Mouse (Mus musculus) liver, postnatal 0 days (tissue): ENCODE results near the gene Ilkap. TPM values are rescaled to one million over a fixed set of nuclear protein-coding genes. Genes with fewer than 3 reads are reported as not detected.

Experiments used
- ATAC-seq: fragments of 200-750 bp; cut with Nextera tagmentation; 2 replicates; pipeline ENCODE4 v1.8.0; 2017; ENCODE audit warnings: mild to moderate bottlenecking, moderate library complexity
- DNase-seq: peaks from one replicate; pipeline ENCODE4 v3.0.0-alpha.2; 2016
- H3K27ac ChIP-seq: fragments of 300-500 bp; sonication (generic); 2 replicates; pipeline ENCODE4 v1.5.1; 2014; ENCODE audit warnings: antibody characterized with exemption, moderate library complexity, mild to moderate bottlenecking, low read depth
- H3K27me3 ChIP-seq: fragments of 300-500 bp; sonication (generic); 2 replicates; pipeline ENCODE4 v1.6.1; 2014; ENCODE audit warnings: low read length, control low read depth, mixed read lengths; ENCODE audit not compliant: insufficient read depth
- H3K36me3 ChIP-seq: fragments of 300-500 bp; sonication (generic); replicated peaks from 2 replicates; pipeline ENCODE4 v1.6.1; 2014; ENCODE audit warnings: mild to moderate bottlenecking, control low read depth, low read length, moderate library complexity, mixed read lengths; ENCODE audit not compliant: insufficient read depth
- H3K4me1 ChIP-seq: fragments of 300-500 bp; sonication (generic); 2 replicates; pipeline ENCODE4 v1.6.1; 2014; ENCODE audit warnings: antibody characterized with exemption, mild to moderate bottlenecking, control low read depth; ENCODE audit not compliant: insufficient read depth
- H3K4me2 ChIP-seq: fragments of 300-500 bp; sonication (generic); 2 replicates; pipeline ENCODE4 v1.6.1; 2014; ENCODE audit warnings: low read depth, mild to moderate bottlenecking, low read length, moderate library complexity, mixed read lengths
- H3K4me3 ChIP-seq: fragments of 300-500 bp; sonication (generic); 2 replicates; pipeline ENCODE4 v1.5.1; 2014; ENCODE audit warnings: low read depth, low read length
- H3K9ac ChIP-seq: fragments of 300-500 bp; sonication (generic); replicated peaks from 2 replicates; pipeline ENCODE4 v1.6.1; 2014; ENCODE audit warnings: mild to moderate bottlenecking, moderate library complexity
- H3K9me3 ChIP-seq: fragments of 300-500 bp; sonication (generic); 2 replicates; pipeline ENCODE4 v1.6.1; 2016; ENCODE audit warnings: mild to moderate bottlenecking, control low read depth, low read length, mixed read lengths
- CTCF ChIP-seq: sonication (generic); IDR thresholded peaks from 2 replicates; pipeline ENCODE4 v1.5.1; 2016; ENCODE audit warnings: antibody characterized with exemption, low read depth
- EP300 ChIP-seq: IDR thresholded peaks from 2 replicates; pipeline ENCODE4 v1.6.1; 2016; ENCODE audit warnings: antibody characterized with exemption, low read depth, mild to moderate bottlenecking
- WGBS: fragments of 180-500 bp; shearing (Covaris S2); extraction: QIAGEN DNeasy Blood & Tissue Kit; methylation state at CpG from one replicate; pipeline ENCODE4 v1.1.7; 2014; ENCODE audit not compliant: insufficient replicate concordance; 5-methylcytosine and 5-hydroxymethylcytosine counted together
- polyA plus RNA-seq: library from polyadenylated mRNA; unstranded; fragments of >200 nt; fragmentation: Nextera tagmentation; extraction: Ambion mirVana; gene quantifications from 2 replicates; pipeline ENCODE4 v1.2.1, GENCODE M21; 2015

The Ilkap gene
- polyA plus RNA-seq, 1 experiment from 2014 or later: 42.8 TPM

DNA sequence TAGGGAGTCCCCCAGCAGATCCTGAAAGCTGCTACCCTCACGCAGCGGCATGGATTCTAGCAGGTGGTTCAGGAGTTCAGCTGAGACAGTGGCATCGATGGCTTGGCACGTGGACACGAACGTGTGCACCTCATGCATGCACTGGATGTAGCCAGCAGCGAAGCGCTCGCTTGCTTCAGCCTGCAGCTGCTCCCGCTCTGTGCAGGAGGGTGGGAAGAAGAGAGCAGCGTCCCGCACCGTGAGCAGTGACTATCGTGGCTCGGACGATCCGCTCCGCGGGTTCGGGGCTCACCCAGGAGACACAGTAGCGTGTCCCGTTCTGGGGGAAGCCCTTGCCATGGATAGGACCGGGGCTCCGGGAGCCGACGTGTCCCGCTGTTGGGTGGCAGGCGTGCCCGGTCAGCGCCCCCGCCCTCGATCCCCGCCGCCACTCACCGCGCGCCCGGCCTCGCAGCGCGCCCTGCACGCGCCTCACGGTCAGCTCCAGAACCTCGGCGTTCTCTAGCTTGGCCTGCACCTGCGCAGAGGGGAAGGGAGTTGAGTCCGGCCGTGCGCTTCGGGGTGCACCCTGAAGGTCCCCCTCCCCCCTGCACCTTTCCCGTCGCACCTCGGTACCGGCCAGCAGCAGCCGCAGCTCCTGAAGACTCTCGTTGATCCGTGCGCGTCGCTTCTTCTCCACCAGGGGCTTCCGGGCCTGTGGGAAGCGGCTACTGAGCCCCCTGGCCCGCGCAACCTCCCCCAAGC lies 13.8 kb upstream of the Ilkap start:
- H3K36me3 ChIP-seq: peaks cover 9% of the 10 kb centered on the region
- DNase-seq (peak; percentile 37), ATAC-seq (peak; percentile 43)
- peak overlapping the region; percentile 93 for H3K27ac ChIP-seq
- peak overlapping the region; percentile 85 for H3K4me3 ChIP-seq
- no peaks in the 10 kb centered on the region for H3K9me3 ChIP-seq
- peak overlapping the region; percentile 89 for H3K9ac ChIP-seq
- 5% methylated on average over 64 of the region's 65 CpGs for WGBS
- TF ChIP-seq EP300 (no peak), CTCF (peak; percentile 30)
- no peaks in the 10 kb centered on the region for H3K27me3 ChIP-seq
- H3K4me1 ChIP-seq: peaks cover 31% of the 10 kb centered on the region
- H3K4me2 ChIP-seq: peak overlapping the region; percentile 99

DNA sequence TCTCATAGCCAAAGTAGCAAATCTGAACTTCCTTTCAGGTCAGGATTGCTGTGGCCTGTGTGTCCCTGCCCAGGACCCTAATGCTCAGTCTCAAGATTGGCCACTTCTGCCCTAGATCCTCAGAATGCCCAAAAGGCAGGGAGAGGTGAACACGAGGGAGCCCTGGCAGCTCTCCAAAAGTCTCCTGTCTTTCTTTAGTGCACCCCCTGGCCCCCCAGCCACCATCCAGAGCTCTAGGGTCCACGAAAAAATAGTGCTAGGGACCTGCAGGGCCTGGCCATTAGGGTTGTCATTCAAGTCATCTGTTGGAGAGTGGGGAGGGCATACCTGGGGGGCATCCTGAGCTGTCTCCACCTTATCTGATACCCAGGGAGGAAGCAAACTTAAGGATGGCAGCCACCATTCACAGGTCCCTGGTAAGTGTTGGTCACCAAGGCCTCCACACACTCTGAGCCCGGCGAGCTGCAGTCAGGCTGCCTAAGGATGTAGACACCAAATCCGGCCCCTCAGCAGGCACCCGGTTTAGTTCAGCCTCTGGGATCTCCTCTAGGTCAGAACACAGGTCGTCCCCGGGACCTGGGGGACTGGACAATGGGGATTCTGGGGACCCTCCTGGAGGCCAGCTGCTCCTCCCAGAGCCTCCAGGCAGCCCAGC lies 13.1 kb upstream of the Ilkap start:
- H3K9ac ChIP-seq: peak overlapping the region; percentile 89
- DNase-seq: no peak
- H3K4me3 ChIP-seq: peak overlapping the region; percentile 85
- no peak overlapping the region for H3K27ac ChIP-seq
- no peak for ATAC-seq
- peak overlapping the region; percentile 99 for H3K4me2 ChIP-seq
- peaks cover 5% of the 10 kb centered on the region for H3K36me3 ChIP-seq
- H3K9me3 ChIP-seq: no peaks in the 10 kb centered on the region
- H3K4me1 ChIP-seq: peaks cover 31% of the 10 kb centered on the region
- H3K27me3 ChIP-seq: no peaks in the 10 kb centered on the region
- no peak for TF ChIP-seq EP300
- no peak for TF ChIP-seq CTCF
- 67% methylated on average over 8 of the region's 8 CpGs for WGBS

DNA sequence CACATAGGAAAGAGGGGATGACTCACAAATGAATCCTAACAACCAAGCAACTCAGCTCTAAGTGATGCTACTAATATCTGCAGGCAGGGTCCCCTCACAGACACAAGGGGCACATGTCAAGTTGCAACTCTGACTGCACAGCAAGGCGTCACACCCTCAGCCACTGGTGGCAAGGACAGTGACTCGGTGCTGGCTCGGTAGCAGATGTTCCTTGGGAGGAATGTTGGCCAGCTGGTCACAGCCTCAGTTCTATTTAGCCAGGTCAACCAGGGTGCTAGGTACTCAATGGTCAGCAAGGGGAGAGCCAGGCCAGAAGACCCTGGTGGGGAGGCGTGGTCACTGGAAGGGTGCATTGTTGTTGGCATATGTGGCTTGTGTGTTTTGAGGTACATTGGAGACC lies 9.2 kb upstream of the Ilkap start:
- H3K9me3 ChIP-seq: no peaks in the 10 kb centered on the region
- DNase-seq (no peak), ATAC-seq (no peak)
- no peaks in the 10 kb centered on the region for H3K36me3 ChIP-seq
- no peak overlapping the region for H3K4me3 ChIP-seq
- peaks cover 14% of the 10 kb centered on the region for H3K4me1 ChIP-seq
- H3K27ac ChIP-seq: no peak overlapping the region
- no peak overlapping the region for H3K9ac ChIP-seq
- 79% methylated on average over 4 of the region's 4 CpGs for WGBS
- no peak overlapping the region for H3K4me2 ChIP-seq
- TF ChIP-seq CTCF (no peak), EP300 (no peak)
- H3K27me3 ChIP-seq: no peaks in the 10 kb centered on the region

DNA sequence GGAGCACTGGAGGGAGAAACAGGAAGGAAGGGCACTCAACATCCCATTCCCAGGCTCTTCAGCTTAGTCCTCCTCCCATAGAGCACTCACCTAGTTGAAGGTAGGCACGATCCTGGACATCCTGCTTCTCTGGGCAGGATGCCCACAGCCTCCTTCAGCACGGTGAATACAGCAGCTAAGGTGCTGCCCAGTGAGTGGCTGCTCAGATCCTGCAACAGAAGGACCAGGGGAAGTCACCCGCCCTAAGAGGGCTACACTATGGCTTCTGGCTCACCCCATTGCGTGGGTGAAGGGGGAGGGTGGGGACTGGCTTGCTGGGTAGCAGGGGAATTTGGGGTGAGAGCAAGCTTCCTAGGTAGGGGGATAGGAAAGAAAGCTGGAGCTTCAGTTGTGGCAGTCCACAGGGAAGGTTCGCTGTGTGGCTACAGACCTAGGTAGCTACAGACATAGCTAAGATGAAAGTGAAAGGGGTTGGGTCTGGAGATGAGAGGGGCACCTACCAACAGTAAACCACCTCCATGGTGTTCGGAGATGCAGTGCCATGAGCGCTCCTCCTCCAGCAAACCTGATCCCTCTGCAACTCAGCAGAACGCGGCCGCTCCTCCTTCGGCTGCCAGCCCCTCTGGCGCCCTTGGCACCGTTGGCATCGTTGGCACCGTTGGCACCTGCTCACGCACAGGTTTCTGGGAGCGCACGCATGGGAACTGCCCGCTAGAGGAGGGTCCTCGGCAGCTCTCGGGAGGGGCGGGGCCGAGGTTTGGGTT lies 7.0 kb upstream of the Ilkap start:
- Histone ChIP-seq H3K9ac (no peak overlapping the region), H3K27me3 (no peaks in the 10 kb centered on the region), H3K4me1 (no peaks in the 10 kb centered on the region), H3K4me3 (no peak overlapping the region), H3K4me2 (no peak overlapping the region), H3K9me3 (no peaks in the 10 kb centered on the region), H3K27ac (no peak overlapping the region), H3K36me3 (no peaks in the 10 kb centered on the region)
- WGBS: 59% methylated on average over 23 of the region's 23 CpGs
- no peak for TF ChIP-seq CTCF
- TF ChIP-seq EP300: no peak
- no peak for ATAC-seq
- DNase-seq: no peak

DNA sequence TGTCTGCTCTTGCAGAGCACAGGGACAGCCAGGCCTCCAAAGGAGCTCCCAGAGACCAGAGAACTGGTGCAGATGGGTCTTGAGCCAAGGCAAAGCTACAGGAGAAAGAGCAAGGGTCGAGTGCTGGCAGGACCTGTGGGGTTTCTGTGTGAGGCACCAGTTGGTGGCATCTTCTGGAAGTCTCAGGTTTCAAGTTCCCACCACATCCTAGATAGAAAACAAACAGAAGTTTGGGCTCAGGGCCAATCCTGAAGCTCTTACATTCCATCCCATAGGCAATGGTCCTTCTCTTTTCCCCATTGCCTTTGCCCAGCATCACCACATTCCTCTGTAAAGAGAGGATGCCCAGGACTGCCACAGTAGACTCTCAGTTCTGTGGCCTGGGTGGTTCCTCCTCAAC lies 6.4 kb upstream of the Ilkap start:
- ATAC-seq: no peak
- no peaks in the 10 kb centered on the region for H3K9me3 ChIP-seq
- 23% methylated on average over 1 of the region's 1 CpGs for WGBS
- H3K9ac ChIP-seq: no peak overlapping the region
- TF ChIP-seq EP300 (no peak), CTCF (no peak)
- no peaks in the 10 kb centered on the region for H3K4me1 ChIP-seq
- no peak overlapping the region for H3K4me3 ChIP-seq
- H3K36me3 ChIP-seq: no peaks in the 10 kb centered on the region
- H3K27me3 ChIP-seq: no peaks in the 10 kb centered on the region
- H3K27ac ChIP-seq: no peak overlapping the region
- no peak for DNase-seq
- no peak overlapping the region for H3K4me2 ChIP-seq

DNA sequence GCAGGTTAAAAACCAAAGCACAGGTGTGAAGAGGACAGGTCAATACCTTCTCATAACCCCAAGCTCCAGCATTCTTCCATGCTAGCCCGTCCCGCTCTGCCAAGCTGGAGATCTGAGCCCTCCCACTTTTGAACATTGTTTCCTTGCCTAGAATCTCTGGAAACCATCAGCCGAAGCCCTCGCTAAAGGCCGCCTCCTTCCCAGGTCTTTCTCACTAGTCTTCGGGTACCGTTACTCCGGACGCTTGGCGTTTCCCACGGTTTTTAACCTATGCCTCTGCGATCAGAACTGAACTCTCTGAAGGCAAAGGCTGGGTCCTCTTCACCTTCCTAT lies 722 bp downstream of the Ilkap start:
- H3K27ac ChIP-seq: peak overlapping the region; percentile 89
- no peak for DNase-seq
- peaks cover 17% of the 10 kb centered on the region for H3K36me3 ChIP-seq
- ATAC-seq: 0 out of 2 replicates have a peak, but pooled peaks have one; percentile 1
- no peaks in the 10 kb centered on the region for H3K9me3 ChIP-seq
- H3K9ac ChIP-seq: peak overlapping the region; percentile 83
- H3K27me3 ChIP-seq: no peaks in the 10 kb centered on the region
- peaks cover 23% of the 10 kb centered on the region for H3K4me1 ChIP-seq
- under 1% methylated on average over 12 of the region's 12 CpGs for WGBS
- H3K4me2 ChIP-seq: peak overlapping the region; percentile 77
- TF ChIP-seq CTCF (no peak), EP300 (no peak)
- peak overlapping the region; percentile 80 for H3K4me3 ChIP-seq
